Mouse (Mus musculus) bone marrow, adult 2 months (tissue): ENCODE results near the gene Wapl. TPM values are rescaled to one million over a fixed set of nuclear protein-coding genes. Genes with fewer than 3 reads are reported as not detected.

Experiments used
- H3K27ac ChIP-seq: fragments of 200-500 bp; 2 replicates; pipeline ENCODE4 v1.5.1; 2012; ENCODE audit warnings: low read depth, mild to moderate bottlenecking, control low read depth, inconsistent platforms, low read length; ENCODE audit not compliant: control insufficient read depth, poor library complexity, insufficient read depth
- H3K4me1 ChIP-seq: fragments of 200-500 bp; 2 replicates; pipeline ENCODE4 v1.6.1; 2011; ENCODE audit warnings: low read length; ENCODE audit not compliant: control insufficient read depth, insufficient read depth
- H3K4me3 ChIP-seq: fragments of 200-500 bp; replicated peaks from 2 replicates; pipeline ENCODE3; 2011; ENCODE audit warnings: mild to moderate bottlenecking, low read depth, low read length, control low read depth; ENCODE audit not compliant: control insufficient read depth
- CTCF ChIP-seq: fragments of 200-500 bp; IDR thresholded peaks from 2 replicates; pipeline ENCODE4 v1.5.1; 2011; ENCODE audit warnings: low read length, control low read depth; ENCODE audit not compliant: control insufficient read depth, insufficient read depth
- POLR2A ChIP-seq: fragments of 200-500 bp; IDR thresholded peaks from 2 replicates; pipeline ENCODE4 v1.6.1; 2011; ENCODE audit warnings: low read depth, mild to moderate bottlenecking, control low read depth, low read length, borderline replicate concordance; ENCODE audit not compliant: control insufficient read depth
- WGBS: fragments of 180-500 bp; shearing (Covaris S2); methylation state at CpG from one replicate; pipeline ENCODE4 v1.1.7; 2018; 5-methylcytosine and 5-hydroxymethylcytosine counted together
- polyA plus RNA-seq: library from polyadenylated mRNA; stranded (reverse); fragments of >200 nt; gene quantifications from 2 replicates; pipeline ENCODE4 v1.2.4, GENCODE M21; 2011; ENCODE audit warnings: low replicate concordance; ENCODE audit not compliant: missing spikeins, insufficient read depth, insufficient read length

The Wapl gene
- polyA plus RNA-seq, 1 experiment, result 131 TPM

DNA sequence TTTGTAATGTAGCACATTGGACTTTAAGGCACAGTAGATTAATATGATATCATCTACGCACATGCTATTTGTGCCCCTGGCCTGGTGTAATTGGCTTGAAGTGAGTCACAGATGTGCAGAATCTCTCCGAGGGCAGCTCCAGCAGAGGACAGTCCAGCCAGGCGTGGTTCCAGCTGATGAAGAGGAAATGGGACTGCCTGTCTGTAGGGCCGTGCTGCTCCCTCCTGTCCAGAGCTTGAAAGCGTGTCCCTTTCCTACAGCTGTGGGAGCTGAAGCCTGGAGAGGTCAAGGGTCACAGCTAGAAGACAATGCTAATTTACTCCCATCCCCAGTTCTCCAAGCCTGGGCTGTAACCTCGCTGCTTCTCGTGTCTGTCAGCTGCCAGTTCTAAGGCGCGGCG, 89.0 kb downstream of the Wapl start:
- WGBS, result 74% methylated on average over 10 of the region's 10 CpGs
- TF ChIP-seq CTCF (no peak), POLR2A (no peak)
- Histone ChIP-seq H3K4me3 (no peak overlapping the region), H3K4me1 (0 out of 2 replicates have a peak, but pooled peaks cover 2% of the 10 kb centered on the region), H3K27ac (no peak overlapping the region)

DNA sequence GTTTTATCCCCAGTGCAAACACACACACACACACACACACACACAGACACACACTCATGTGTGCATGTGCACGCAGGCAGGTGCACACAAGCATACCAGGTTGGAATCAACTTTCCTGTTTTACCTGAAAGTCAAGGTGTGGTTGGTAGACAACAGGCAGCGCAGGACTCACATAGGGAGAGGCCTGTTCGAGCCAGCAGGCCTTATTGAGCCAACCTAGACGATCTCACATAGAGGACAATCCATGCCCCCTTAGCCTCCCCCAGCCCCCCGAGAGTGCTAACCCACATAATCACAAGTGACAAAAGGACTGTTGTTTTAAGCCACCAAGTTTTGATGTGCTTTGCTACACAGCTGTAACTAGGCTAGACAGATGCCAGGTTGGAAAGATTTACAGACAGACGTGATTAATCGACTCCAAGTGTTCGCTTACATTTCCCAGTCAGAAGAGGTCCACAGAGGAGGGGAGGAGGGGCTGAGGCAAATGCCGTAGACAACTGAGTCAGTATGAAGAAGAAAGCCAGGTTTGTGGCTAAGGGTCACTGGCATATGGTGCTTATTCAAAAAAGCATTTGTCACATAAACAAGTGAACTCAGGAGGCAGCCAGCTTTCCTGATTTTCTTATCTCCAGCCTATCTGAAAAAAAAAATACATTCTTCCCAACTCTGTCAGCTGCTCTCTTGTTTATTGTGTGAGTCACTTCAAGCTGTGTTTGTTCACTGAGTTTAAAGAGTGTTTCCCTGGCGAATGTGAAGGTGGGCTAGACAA, 90.2 kb downstream of the Wapl start:
- H3K4me1 ChIP-seq, result 0 out of 2 replicates have a peak, but pooled peaks cover 2% of the 10 kb centered on the region
- no peak overlapping the region for H3K4me3 ChIP-seq
- TF ChIP-seq CTCF (no peak), POLR2A (no peak)
- no peak overlapping the region for H3K27ac ChIP-seq
- WGBS, result 73% methylated on average over 10 of the region's 10 CpGs

DNA sequence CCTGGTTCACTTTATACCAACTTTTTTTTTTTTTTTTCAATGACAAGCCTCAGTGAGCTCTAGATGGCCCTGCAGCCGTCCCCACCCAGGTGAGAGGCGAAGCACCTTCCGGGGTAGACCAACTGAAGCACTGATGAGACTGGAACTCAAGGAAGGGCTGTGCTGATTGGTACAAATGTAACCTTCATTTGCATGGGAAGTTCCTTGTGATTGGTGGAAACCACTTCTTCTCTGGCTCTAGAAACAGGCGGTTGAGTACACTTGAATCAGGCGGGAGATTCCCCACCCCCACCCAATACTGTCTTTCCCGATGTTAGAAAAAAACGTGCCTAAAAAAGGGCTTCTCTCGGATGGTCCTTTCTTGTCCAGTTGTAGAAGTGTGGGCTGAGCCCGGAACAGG, 91.2 kb downstream of the Wapl start:
- 77% methylated on average over 9 of the region's 9 CpGs for WGBS
- Histone ChIP-seq H3K4me3 (no peak overlapping the region), H3K4me1 (no peaks in the 10 kb centered on the region), H3K27ac (no peak overlapping the region)
- no peak for TF ChIP-seq CTCF
- no peak for TF ChIP-seq POLR2A

- TF ChIP-seq POLR2A, result no peak
- H3K27ac ChIP-seq, result no peak overlapping the region
- H3K4me1 ChIP-seq, result no peaks in the 10 kb centered on the region
- no peak overlapping the region for H3K4me3 ChIP-seq
- 86% methylated on average over 7 of the region's 7 CpGs for WGBS
Measured at GRCm38 (mm10) chr14:34765380-34765779, 91.7 kb downstream of the Wapl start.

DNA sequence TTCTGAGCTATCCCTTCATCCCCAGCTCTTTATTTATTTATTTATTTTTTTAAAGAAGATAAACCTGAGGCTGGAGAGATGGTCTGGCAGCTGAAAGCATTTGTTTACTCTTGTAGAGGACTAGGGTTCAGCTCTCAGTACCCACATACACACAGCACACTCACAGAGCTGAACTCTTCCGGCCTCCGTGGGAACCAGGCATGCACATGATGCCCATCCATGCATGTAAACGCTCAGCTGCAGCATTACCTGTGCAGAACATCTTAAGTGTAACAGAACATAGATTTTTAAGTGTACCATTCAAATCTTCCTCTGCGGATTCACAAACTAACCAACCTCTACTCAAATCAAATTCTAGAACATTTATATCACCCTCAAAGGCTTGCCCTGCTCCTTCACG, 92.5 kb downstream of the Wapl start:
- TF ChIP-seq POLR2A (no peak), CTCF (no peak)
- H3K27ac ChIP-seq, result no peak overlapping the region
- H3K4me3 ChIP-seq, result no peak overlapping the region
- WGBS, result 88% methylated on average over 5 of the region's 5 CpGs
- H3K4me1 ChIP-seq, result no peaks in the 10 kb centered on the region

- Histone ChIP-seq H3K4me1 (no peaks in the 10 kb centered on the region), H3K4me3 (peak overlapping the region; percentile 40), H3K27ac (no peak overlapping the region)
- TF ChIP-seq CTCF, result no peak
- no peak for TF ChIP-seq POLR2A
- 2% methylated on average over 10 of the region's 10 CpGs for WGBS
Measured at GRCm38 (mm10) chr14:34768373-34768772, 94.6 kb downstream of the Wapl start.

- Histone ChIP-seq H3K4me3 (peak overlapping the region; percentile 42), H3K27ac (no peak overlapping the region), H3K4me1 (no peaks in the 10 kb centered on the region)
- WGBS, result 1% methylated on average over 36 of the region's 36 CpGs
- peak; percentile 86 for TF ChIP-seq CTCF
- TF ChIP-seq POLR2A, result no peak
Measured at GRCm38 (mm10) chr14:34769021-34769566, 95.4 kb downstream of the Wapl start.

- no peak for TF ChIP-seq POLR2A
- no peak for TF ChIP-seq CTCF
- 27% methylated on average over 32 of the region's 32 CpGs for WGBS
- peak overlapping the region; percentile 42 for H3K4me3 ChIP-seq
- no peak overlapping the region for H3K27ac ChIP-seq
- H3K4me1 ChIP-seq, result no peaks in the 10 kb centered on the region
Measured at GRCm38 (mm10) chr14:34769567-34770158, 95.9 kb downstream of the Wapl start.

- Histone ChIP-seq H3K27ac (no peak overlapping the region), H3K4me1 (no peaks in the 10 kb centered on the region), H3K4me3 (no peak overlapping the region)
- WGBS, result 64% methylated on average over 6 of the region's 6 CpGs
- TF ChIP-seq CTCF (no peak), POLR2A (no peak)
Measured at GRCm38 (mm10) chr14:34770467-34770866, 96.7 kb downstream of the Wapl start.
